Mouse (Mus musculus): Measurements from ENCODE around the gene Lrrc8e. TPM values are rescaled to one million over a fixed set of nuclear protein-coding genes. Genes with fewer than 3 reads are reported as not detected.

Gene Lrrc8e
- polyA plus RNA-seq, 1 experiment from 2014 or later: 0.62 TPM

DNA sequence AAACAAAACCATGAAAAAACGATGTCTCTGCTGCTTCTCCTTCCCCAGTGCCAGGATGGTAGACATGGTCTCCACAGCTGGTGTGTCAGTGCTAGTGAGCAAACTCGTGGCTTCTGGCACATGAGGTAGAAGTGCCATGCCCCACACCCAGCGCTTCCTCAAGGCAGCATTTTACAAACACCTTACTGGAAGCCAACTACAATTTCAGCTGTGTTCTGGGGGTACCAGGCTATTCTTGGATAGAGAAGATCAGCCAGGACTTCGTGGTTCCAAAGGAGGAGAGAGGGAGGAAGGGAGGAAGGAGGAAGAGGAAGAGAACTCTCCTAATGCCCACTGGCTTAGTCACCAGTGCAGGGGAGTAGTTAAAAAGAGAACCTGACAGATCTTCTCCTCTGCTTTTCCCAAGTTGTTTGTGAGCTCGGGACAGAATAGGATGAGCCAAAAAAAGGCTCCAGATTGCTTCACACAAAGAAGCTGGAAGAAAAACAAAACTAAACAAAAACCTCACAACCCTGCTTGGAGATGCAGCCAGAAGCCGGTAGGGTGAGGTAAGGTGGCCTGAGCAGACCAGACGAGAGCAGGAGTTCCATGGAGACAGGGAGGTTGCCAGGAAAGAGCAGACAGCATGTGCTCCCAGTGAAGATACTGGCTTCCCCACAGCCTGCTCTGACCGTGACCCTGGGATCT, 36.6 kb downstream of the Lrrc8e start:
- no peaks in the 10 kb centered on the region for H3K9me3 ChIP-seq
- no peak for ATAC-seq (ENCODE audit: low FRiP score, low read depth)
- H3K27ac ChIP-seq: no peak overlapping the region
- H3K9ac ChIP-seq: no peak overlapping the region
- peaks cover 9% of the 10 kb centered on the region for H3K4me1 ChIP-seq
- H3K4me2 ChIP-seq (replicated peaks): no peak overlapping the region
- peaks cover 85% of the 10 kb centered on the region for H3K36me3 ChIP-seq
- H3K27me3 ChIP-seq: no peaks in the 10 kb centered on the region
- 87% methylated on average over 8 of the region's 8 CpGs for WGBS
- H3K4me3 ChIP-seq: no peak overlapping the region

GRCm38 (mm10) chr8:4265160-4265914, 38.7 kb downstream of the Lrrc8e start:
- WGBS: 92% methylated on average over 15 of the region's 15 CpGs
- no peak overlapping the region for H3K9ac ChIP-seq
- H3K4me1 ChIP-seq: no peaks in the 10 kb centered on the region
- H3K4me3 ChIP-seq: no peak overlapping the region
- H3K27ac ChIP-seq: no peak overlapping the region
- ATAC-seq (ENCODE audit: low FRiP score, low read depth): no peak
- no peaks in the 10 kb centered on the region for H3K27me3 ChIP-seq
- no peaks in the 10 kb centered on the region for H3K9me3 ChIP-seq
- no peak overlapping the region for H3K4me2 ChIP-seq (replicated peaks)
- peaks cover 96% of the 10 kb centered on the region for H3K36me3 ChIP-seq

- Histone ChIP-seq H3K4me3 (no peak overlapping the region), H3K27ac (no peak overlapping the region), H3K9ac (no peak overlapping the region), H3K4me2 (replicated peaks) (no peak overlapping the region), H3K9me3 (no peaks in the 10 kb centered on the region), H3K4me1 (no peaks in the 10 kb centered on the region), H3K27me3 (no peaks in the 10 kb centered on the region), H3K36me3 (peaks cover 95% of the 10 kb centered on the region)
- WGBS: 81% methylated on average over 15 of the region's 15 CpGs
- ATAC-seq (ENCODE audit: low FRiP score, low read depth): no peak
Measured at GRCm38 (mm10) chr8:4267627-4268026, 41.0 kb downstream of the Lrrc8e start.

GRCm38 (mm10) chr8:4269609-4270008, 43.0 kb downstream of the Lrrc8e start:
- H3K4me2 ChIP-seq (replicated peaks): no peak overlapping the region
- no peak overlapping the region for H3K4me3 ChIP-seq
- 94% methylated on average over 6 of the region's 6 CpGs for WGBS
- H3K9ac ChIP-seq: no peak overlapping the region
- ATAC-seq (ENCODE audit: low FRiP score, low read depth): no peak
- no peaks in the 10 kb centered on the region for H3K9me3 ChIP-seq
- no peak overlapping the region for H3K27ac ChIP-seq
- peaks cover 3% of the 10 kb centered on the region for H3K4me1 ChIP-seq
- H3K27me3 ChIP-seq: no peaks in the 10 kb centered on the region
- H3K36me3 ChIP-seq: peaks cover 91% of the 10 kb centered on the region

DNA sequence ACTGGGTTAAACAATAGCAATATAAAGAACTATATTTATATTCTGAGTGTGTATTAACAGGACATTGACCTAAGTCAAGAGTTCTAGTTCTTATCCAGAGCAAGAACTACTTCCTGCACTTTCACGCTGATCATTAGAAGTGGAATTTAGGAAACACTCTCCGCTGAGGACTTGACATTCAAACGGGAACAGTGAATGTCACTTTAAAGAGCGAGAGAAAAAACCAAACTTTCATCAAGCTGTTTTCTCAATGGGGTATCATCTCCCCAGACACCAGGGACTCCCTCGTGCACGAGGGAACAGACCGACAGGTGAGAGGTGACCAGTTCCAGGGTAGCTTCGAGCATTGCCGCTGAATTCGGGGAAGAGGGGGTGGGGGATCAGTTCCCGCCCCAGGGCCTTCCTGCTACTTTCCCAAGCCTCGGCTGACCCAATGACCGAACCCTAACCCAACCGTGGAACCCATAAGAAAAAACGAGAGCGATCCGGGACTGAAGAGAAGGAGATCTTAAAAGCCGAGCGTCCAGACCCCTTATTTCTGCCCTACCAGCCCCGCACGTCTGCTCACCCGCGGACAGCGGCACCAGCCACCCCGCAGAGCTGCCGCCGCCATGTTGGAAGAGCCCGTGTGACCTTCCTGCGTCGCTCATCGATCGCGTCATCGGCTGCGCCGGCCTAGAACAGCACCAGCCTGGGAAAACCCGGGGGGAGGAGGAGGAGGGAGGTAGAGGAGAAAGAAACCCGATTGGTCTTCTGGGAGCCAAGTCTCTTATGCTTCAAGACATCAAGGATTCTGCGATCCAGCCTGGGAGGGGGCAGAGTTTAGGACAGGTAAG, 48.9 kb downstream of the Lrrc8e start, which contains the start of gene Timm44:
Gene Timm44 (minus strand): TSS at position 639 of the 836 bp plus-strand sequence.
- Histone ChIP-seq H3K4me3 (peak within 1 kb of the TSS; percentile 68), H3K36me3 (peaks cover 34% of the 10 kb centered on the region), H3K4me2 (replicated peaks) (peak within 1 kb of the TSS; percentile 79), H3K9me3 (no peaks in the 10 kb centered on the region), H3K27me3 (no peaks in the 10 kb centered on the region), H3K27ac (peak within 1 kb of the TSS; percentile 55; the same call in 1 of the 2 replicates), H3K4me1 (peaks cover 9% of the 10 kb centered on the region), H3K9ac (peak within 1 kb of the TSS; percentile 82)
- under 1% methylated on average over 39 of the region's 39 CpGs for WGBS
- peak; percentile 97 for ATAC-seq (ENCODE audit: low FRiP score, low read depth)

- Histone ChIP-seq H3K36me3 (peaks cover 28% of the 10 kb centered on the region), H3K4me3 (peak overlapping the region; percentile 68), H3K27ac (peak overlapping the region; percentile 55; the same call in 1 of the 2 replicates), H3K4me1 (peaks cover 9% of the 10 kb centered on the region), H3K9me3 (no peaks in the 10 kb centered on the region), H3K4me2 (replicated peaks) (peak overlapping the region; percentile 79), H3K27me3 (no peaks in the 10 kb centered on the region), H3K9ac (peak overlapping the region; percentile 82)
- 25% methylated on average over 9 of the region's 9 CpGs for WGBS
- ATAC-seq (ENCODE audit: low FRiP score, low read depth): peak; percentile 70
Measured at GRCm38 (mm10) chr8:4276111-4276465, 49.5 kb downstream of the Lrrc8e start.

Other genes starting within 250 kb of the Lrrc8e start
- gene Cd209f, start 121.0 kb upstream of the Lrrc8e start, polyA plus RNA-seq (2015; fragmentation: Nextera tagmentation; extraction: Ambion mirVana): not detected in 2 replicates
- not detected in 2 replicates for gene Cd209g, start 92.7 kb upstream of the Lrrc8e start, polyA plus RNA-seq (2015; fragmentation: Nextera tagmentation; extraction: Ambion mirVana)
- gene Evi5l, start 60.3 kb upstream of the Lrrc8e start, polyA plus RNA-seq (2015; fragmentation: Nextera tagmentation; extraction: Ambion mirVana): 31.3 and 34.0 TPM in 2 replicates
- 1.3 and 1.6 TPM in 2 replicates for gene Prr36, start 9.4 kb upstream of the Lrrc8e start, polyA plus RNA-seq (2015; fragmentation: Nextera tagmentation; extraction: Ambion mirVana)
- gene Map2k7, start 11.9 kb downstream of the Lrrc8e start, polyA plus RNA-seq (2015; fragmentation: Nextera tagmentation; extraction: Ambion mirVana): 29.3 and 29.9 TPM in 2 replicates
- 1.3 and 2.4 TPM in 2 replicates for gene Gm49320, start 12.0 kb downstream of the Lrrc8e start, polyA plus RNA-seq (2015; fragmentation: Nextera tagmentation; extraction: Ambion mirVana)
- 4.6 and 5.7 TPM in 2 replicates for gene Tgfbr3l, start 21.4 kb downstream of the Lrrc8e start, polyA plus RNA-seq (2015; fragmentation: Nextera tagmentation; extraction: Ambion mirVana)
- gene Snapc2, start 26.3 kb downstream of the Lrrc8e start, polyA plus RNA-seq (2015; fragmentation: Nextera tagmentation; extraction: Ambion mirVana): 63.8 and 68.4 TPM in 2 replicates
- 91.7 and 93.9 TPM in 2 replicates for gene Ctxn1, start 32.4 kb downstream of the Lrrc8e start, polyA plus RNA-seq (2015; fragmentation: Nextera tagmentation; extraction: Ambion mirVana)
- gene Timm44, start 49.1 kb downstream of the Lrrc8e start, polyA plus RNA-seq (2015; fragmentation: Nextera tagmentation; extraction: Ambion mirVana): 62.9 and 63.0 TPM in 2 replicates
- 19.9 and 20.4 TPM in 2 replicates for gene Ccl25, start 98.4 kb downstream of the Lrrc8e start, polyA plus RNA-seq (2015; fragmentation: Nextera tagmentation; extraction: Ambion mirVana)
- 268 and 283 TPM in 2 replicates for gene Elavl1, start 98.6 kb downstream of the Lrrc8e start, polyA plus RNA-seq (2015; fragmentation: Nextera tagmentation; extraction: Ambion mirVana)